Mouse (Mus musculus): ENCODE results near the gene Pgam2. TPM values are rescaled to one million over a fixed set of nuclear protein-coding genes. Genes with fewer than 3 reads are reported as not detected.

Pgam2 gene
- polyA plus RNA-seq, 1 experiment = 2.2 TPM

DNA sequence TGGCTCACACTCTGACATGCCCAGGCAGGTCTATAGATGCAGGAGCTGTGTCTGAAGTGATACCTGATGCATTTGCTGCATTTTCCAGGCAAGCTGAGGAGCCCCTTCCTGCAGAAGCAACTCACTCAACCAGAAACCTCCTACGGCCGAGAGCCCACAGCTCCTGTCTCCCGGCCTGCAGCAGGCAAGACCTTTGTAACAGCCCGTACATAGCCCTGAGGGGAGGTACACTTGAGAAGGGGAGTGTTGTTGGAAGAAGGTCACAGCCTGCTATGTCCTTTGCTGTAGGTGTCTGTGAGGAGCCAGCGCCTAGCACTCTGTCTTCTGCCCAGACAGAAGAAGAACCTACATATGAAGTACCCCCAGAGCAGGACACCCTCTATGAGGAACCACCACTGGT lies 5.6 kb downstream of the Pgam2 start:
- TF ChIP-seq EP300 (IDR thresholded peaks at IDR 0.05; ENCODE audit: insufficient read depth, low read depth, low read length) = no peak
- TF ChIP-seq CTCF (IDR thresholded peaks at IDR 0.05; ENCODE audit: low read depth, low read length) = no peak
- no peak for TF ChIP-seq POLR2A (IDR thresholded peaks at IDR 0.05; ENCODE audit: insufficient read depth, low read length)
- Histone ChIP-seq H3K9me3 (replicated peaks; ENCODE audit: control insufficient read depth, insufficient read depth, low read length, poor library complexity, severe bottlenecking) (no peaks in the 10 kb centered on the region), H3K27me3 (ENCODE audit: control insufficient read depth, insufficient read depth, low read length, poor library complexity, severe bottlenecking) (no peaks in the 10 kb centered on the region), H3K4me1 (ENCODE audit: control insufficient read depth, insufficient read depth, low read length) (peaks cover 10% of the 10 kb centered on the region), H3K4me3 (ENCODE audit: low read depth, low read length) (no peak overlapping the region), H3K9ac (ENCODE audit: low read depth, poor library complexity, severe bottlenecking) (peak overlapping the region; percentile 28; the same call in 1 of the 2 replicates), H3K27ac (ENCODE audit: insufficient read depth, low read length) (peak overlapping the region; percentile 36; the same call in 1 of the 2 replicates), H3K36me3 (ENCODE audit: control insufficient read depth, insufficient read depth, low read length, poor library complexity, severe bottlenecking) (peaks cover 17% of the 10 kb centered on the region)

GRCm38 (mm10) chr11:5797371-5797770 lies 6.2 kb downstream of the Pgam2 start:
- Histone ChIP-seq H3K4me3 (ENCODE audit: low read depth, low read length) (no peak overlapping the region), H3K4me1 (ENCODE audit: control insufficient read depth, insufficient read depth, low read length) (peaks cover 7% of the 10 kb centered on the region), H3K27ac (ENCODE audit: insufficient read depth, low read length) (peak overlapping the region; percentile 36; the same call in 1 of the 2 replicates), H3K27me3 (ENCODE audit: control insufficient read depth, insufficient read depth, low read length, poor library complexity, severe bottlenecking) (no peaks in the 10 kb centered on the region), H3K9me3 (replicated peaks; ENCODE audit: control insufficient read depth, insufficient read depth, low read length, poor library complexity, severe bottlenecking) (no peaks in the 10 kb centered on the region), H3K36me3 (ENCODE audit: control insufficient read depth, insufficient read depth, low read length, poor library complexity, severe bottlenecking) (peaks cover 17% of the 10 kb centered on the region), H3K9ac (ENCODE audit: low read depth, poor library complexity, severe bottlenecking) (peak overlapping the region; percentile 28; the same call in 1 of the 2 replicates)
- TF ChIP-seq CTCF (IDR thresholded peaks at IDR 0.05; ENCODE audit: low read depth, low read length) = peak; percentile 22
- no peak for TF ChIP-seq POLR2A (IDR thresholded peaks at IDR 0.05; ENCODE audit: insufficient read depth, low read length)

DNA sequence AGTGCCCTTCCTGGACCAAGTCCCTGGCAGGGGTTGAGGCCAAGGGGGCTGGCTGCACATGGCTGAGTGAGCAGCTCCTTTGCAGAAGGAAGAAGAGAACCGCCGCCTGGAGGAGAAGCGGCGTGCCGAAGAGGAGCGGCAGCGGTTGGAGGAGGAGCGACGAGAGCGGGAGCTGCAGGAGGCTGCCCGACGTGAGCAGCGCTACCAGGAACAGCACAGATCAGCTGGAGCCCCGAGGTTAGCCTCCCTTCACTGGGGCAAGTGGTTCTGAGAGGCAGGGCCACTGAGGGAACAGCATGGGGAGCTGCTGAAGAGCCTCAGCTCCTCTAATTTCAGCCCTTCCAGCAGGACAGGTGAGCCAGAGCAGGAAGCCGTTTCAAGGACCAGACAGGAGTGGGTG lies 6.6 kb downstream of the Pgam2 start:
- Histone ChIP-seq H3K27me3 (ENCODE audit: control insufficient read depth, insufficient read depth, low read length, poor library complexity, severe bottlenecking) (no peaks in the 10 kb centered on the region), H3K36me3 (ENCODE audit: control insufficient read depth, insufficient read depth, low read length, poor library complexity, severe bottlenecking) (peaks cover 19% of the 10 kb centered on the region), H3K4me1 (ENCODE audit: control insufficient read depth, insufficient read depth, low read length) (peaks cover 7% of the 10 kb centered on the region), H3K9me3 (replicated peaks; ENCODE audit: control insufficient read depth, insufficient read depth, low read length, poor library complexity, severe bottlenecking) (no peaks in the 10 kb centered on the region), H3K27ac (ENCODE audit: insufficient read depth, low read length) (peak overlapping the region; percentile 19; the same call in 1 of the 2 replicates), H3K4me3 (ENCODE audit: low read depth, low read length) (0 out of 2 replicates have a peak overlapping the region, but pooled peaks have one; percentile 15), H3K9ac (ENCODE audit: low read depth, poor library complexity, severe bottlenecking) (peak overlapping the region; percentile 28; the same call in 1 of the 2 replicates)
- TF ChIP-seq CTCF (IDR thresholded peaks at IDR 0.05; ENCODE audit: low read depth, low read length) (no peak), POLR2A (IDR thresholded peaks at IDR 0.05; ENCODE audit: insufficient read depth, low read length) (no peak), EP300 (IDR thresholded peaks at IDR 0.05; ENCODE audit: insufficient read depth, low read depth, low read length) (no peak)

DNA sequence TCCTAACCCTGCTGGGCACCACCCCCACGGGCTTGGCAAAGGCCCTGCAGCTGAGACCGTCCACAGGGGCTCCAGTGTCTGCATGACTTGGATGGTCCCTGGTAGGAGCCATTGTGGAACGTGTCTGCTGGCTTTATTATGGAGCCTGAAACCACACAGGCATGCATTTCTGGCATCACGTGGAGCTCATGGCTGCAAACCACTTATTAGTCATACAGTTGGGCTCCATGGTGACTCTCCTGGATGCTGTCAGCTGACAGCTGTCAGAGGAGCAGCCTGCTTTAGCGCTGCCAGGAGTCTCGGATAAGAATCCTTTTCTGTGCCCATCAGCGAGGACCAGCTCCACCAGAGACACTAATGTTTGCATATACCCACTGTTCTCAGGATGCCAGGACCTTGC lies 7.8 kb downstream of the Pgam2 start:
- H3K4me1 ChIP-seq (ENCODE audit: control insufficient read depth, insufficient read depth, low read length) = peaks cover 3% of the 10 kb centered on the region
- H3K36me3 ChIP-seq (ENCODE audit: control insufficient read depth, insufficient read depth, low read length, poor library complexity, severe bottlenecking) = peaks cover 25% of the 10 kb centered on the region
- no peak overlapping the region for H3K4me3 ChIP-seq (ENCODE audit: low read depth, low read length)
- H3K9me3 ChIP-seq (replicated peaks; ENCODE audit: control insufficient read depth, insufficient read depth, low read length, poor library complexity, severe bottlenecking) = no peaks in the 10 kb centered on the region
- no peak overlapping the region for H3K9ac ChIP-seq (ENCODE audit: low read depth, poor library complexity, severe bottlenecking)
- no peak overlapping the region for H3K27ac ChIP-seq (ENCODE audit: insufficient read depth, low read length)
- H3K27me3 ChIP-seq (ENCODE audit: control insufficient read depth, insufficient read depth, low read length, poor library complexity, severe bottlenecking) = no peaks in the 10 kb centered on the region
- TF ChIP-seq POLR2A (IDR thresholded peaks at IDR 0.05; ENCODE audit: insufficient read depth, low read length) (no peak), CTCF (IDR thresholded peaks at IDR 0.05; ENCODE audit: low read depth, low read length) (no peak), EP300 (IDR thresholded peaks at IDR 0.05; ENCODE audit: insufficient read depth, low read depth, low read length) (no peak)

DNA sequence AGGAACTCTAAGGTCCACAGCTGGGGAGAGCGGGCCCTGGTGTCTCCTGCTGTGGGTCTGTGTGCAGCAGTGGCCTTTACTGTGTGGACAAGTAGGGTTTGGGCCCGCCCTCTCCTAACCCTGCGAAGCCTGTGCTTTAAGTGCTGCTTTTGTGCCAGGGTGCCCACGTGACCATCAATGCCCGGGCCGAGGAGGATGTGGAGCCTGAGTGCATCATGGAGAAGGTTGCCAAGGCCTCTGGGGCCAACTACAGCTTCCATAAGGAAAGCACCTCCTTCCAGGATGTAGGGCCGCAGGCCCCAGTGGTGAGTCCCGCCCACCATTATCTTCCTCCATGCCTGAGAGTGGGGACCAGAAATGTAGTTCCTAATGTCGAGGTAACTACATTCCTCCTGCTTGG lies 8.2 kb downstream of the Pgam2 start:
- Histone ChIP-seq H3K4me3 (ENCODE audit: low read depth, low read length) (no peak overlapping the region), H3K9ac (ENCODE audit: low read depth, poor library complexity, severe bottlenecking) (no peak overlapping the region), H3K27me3 (ENCODE audit: control insufficient read depth, insufficient read depth, low read length, poor library complexity, severe bottlenecking) (no peaks in the 10 kb centered on the region), H3K9me3 (replicated peaks; ENCODE audit: control insufficient read depth, insufficient read depth, low read length, poor library complexity, severe bottlenecking) (no peaks in the 10 kb centered on the region), H3K27ac (ENCODE audit: insufficient read depth, low read length) (no peak overlapping the region), H3K36me3 (ENCODE audit: control insufficient read depth, insufficient read depth, low read length, poor library complexity, severe bottlenecking) (peaks cover 21% of the 10 kb centered on the region), H3K4me1 (ENCODE audit: control insufficient read depth, insufficient read depth, low read length) (peaks cover 3% of the 10 kb centered on the region)
- TF ChIP-seq POLR2A (IDR thresholded peaks at IDR 0.05; ENCODE audit: insufficient read depth, low read length) = no peak
- no peak for TF ChIP-seq CTCF (IDR thresholded peaks at IDR 0.05; ENCODE audit: low read depth, low read length)
- TF ChIP-seq EP300 (IDR thresholded peaks at IDR 0.05; ENCODE audit: insufficient read depth, low read depth, low read length) = no peak

GRCm38 (mm10) chr11:5790431-5790830 lies 13.1 kb downstream of the Pgam2 start:
- TF ChIP-seq CTCF (IDR thresholded peaks at IDR 0.05; ENCODE audit: low read depth, low read length) (no peak), EP300 (IDR thresholded peaks at IDR 0.05; ENCODE audit: insufficient read depth, low read depth, low read length) (no peak), POLR2A (IDR thresholded peaks at IDR 0.05; ENCODE audit: insufficient read depth, low read length) (no peak)
- Histone ChIP-seq H3K4me3 (ENCODE audit: low read depth, low read length) (no peak overlapping the region), H3K36me3 (ENCODE audit: control insufficient read depth, insufficient read depth, low read length, poor library complexity, severe bottlenecking) (peaks cover 10% of the 10 kb centered on the region)

More at GRCm38 (mm10) chr11:5790431-5790830, 13.1 kb downstream of the Pgam2 start:
- Histone ChIP-seq H3K9me3 (replicated peaks; ENCODE audit: control insufficient read depth, insufficient read depth, low read length, poor library complexity, severe bottlenecking) (no peaks in the 10 kb centered on the region), H3K9ac (ENCODE audit: low read depth, poor library complexity, severe bottlenecking) (no peak overlapping the region), H3K27me3 (ENCODE audit: control insufficient read depth, insufficient read depth, low read length, poor library complexity, severe bottlenecking) (no peaks in the 10 kb centered on the region), H3K27ac (ENCODE audit: insufficient read depth, low read length) (no peak overlapping the region), H3K4me1 (ENCODE audit: control insufficient read depth, insufficient read depth, low read length) (no peaks in the 10 kb centered on the region)

Measured in ES-Bruce4 (cell line).